Mouse (Mus musculus): ENCODE measurements around the gene Chchd6.

Gene Chchd6

GRCm38 (mm10) chr6:89585696-89586095 lies 9.8 kb downstream of the Chchd6 start:
- DNase-seq (ENCODE audit: low read depth): no peak

DNA sequence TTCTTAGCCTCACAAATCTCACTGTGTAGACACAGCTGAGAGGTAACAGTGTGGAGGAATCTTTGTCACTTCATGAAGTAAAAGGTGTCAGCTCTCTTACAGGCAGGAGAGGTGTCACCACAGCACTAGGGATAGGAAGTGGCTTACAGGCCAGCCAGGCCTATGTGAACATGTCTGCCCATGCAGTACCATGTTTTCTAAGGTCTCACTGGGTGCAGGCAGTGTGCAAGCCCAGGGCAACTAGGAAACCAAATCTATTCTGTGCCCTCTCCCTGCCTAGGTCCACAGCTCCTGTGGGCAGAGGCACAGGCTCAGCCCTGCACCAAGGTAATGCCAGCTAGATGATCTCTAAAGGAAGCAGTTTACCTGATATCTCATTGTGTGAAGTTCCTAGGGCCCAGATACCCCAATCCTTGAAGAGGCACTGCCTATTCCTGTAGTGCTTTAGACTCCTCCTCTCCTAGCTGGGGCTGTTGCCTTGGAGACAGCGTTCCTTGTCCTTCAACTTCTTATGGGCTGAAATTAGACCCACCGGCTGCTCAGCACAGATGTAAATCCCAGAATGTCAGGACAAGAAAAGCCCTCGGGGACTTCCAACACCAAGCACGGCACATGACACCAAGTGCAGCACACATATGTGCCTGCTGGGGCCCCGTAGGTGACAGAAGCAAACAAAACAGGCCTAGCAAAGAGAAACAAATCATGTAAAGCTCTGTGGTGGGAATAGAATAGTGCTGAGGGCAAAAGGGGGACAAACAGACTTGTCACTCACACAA lies 10.6 kb downstream of the Chchd6 start:
- no peak for DNase-seq (ENCODE audit: low read depth)

GRCm38 (mm10) chr6:89583170-89583569 lies 12.3 kb downstream of the Chchd6 start:
- no peak for DNase-seq (ENCODE audit: low read depth)

GRCm38 (mm10) chr6:89574641-89575040 lies 20.8 kb downstream of the Chchd6 start:
- no peak for DNase-seq (ENCODE audit: low read depth)

GRCm38 (mm10) chr6:89573768-89574167 lies 21.7 kb downstream of the Chchd6 start:
- DNase-seq (ENCODE audit: low read depth): no peak

DNA sequence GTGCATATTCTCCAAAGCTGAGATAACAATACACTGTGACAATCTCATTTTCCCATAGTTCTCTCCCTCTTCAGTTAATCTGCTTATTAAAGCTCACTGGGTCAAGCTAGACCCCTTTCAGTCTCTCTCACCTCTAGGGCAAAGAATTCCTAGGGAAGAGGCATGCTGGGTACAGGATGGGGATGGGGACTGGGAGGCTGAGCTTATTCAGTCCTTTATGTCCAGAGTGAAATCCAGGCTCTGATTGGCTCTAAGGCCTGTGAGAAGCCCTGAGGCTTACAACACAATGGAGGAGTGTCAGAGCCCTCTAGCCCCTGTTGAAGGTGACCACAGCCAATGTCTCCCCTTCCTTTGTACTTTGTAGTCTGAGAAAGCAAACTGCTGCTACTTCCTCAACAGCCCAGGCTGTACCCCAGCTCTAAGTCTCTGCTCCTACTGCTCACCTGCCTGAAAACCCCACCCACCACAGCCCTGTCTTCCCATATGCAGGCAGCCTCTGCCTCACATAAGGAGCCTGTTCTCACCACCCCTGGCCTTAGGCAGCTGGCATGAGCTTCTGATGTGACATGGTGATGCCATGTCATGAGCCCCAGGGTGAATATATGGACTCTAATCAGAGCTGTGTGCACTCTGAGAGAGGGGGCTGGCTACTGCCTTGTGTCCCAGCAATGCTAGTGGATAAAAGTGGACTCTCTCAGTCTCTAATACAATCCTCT lies 22.4 kb downstream of the Chchd6 start:
- no peak for DNase-seq (ENCODE audit: low read depth)

DNA sequence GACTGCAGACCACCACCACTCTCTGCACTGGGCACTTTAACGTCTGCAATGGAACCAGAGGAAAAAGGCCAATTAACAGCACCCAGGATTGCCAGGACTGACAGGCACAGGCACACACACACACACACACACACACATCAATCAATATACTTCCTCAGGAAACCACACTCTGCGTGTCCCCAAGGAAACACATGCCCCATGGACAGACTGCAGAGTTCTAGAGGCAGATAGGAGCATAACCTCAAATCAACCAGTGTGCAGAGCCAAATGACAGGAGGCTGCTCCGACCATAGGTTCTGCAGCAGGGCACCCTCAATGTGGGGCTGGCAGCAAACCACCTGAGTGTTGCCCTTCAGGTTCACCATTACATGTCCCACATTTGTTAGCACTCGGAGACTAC lies 26.1 kb downstream of the Chchd6 start:
- no peak for DNase-seq (ENCODE audit: low read depth)

- DNase-seq (ENCODE audit: low read depth): no peak
Measured at GRCm38 (mm10) chr6:89566740-89567139, 28.7 kb downstream of the Chchd6 start.

GRCm38 (mm10) chr6:89563381-89563780 lies 32.1 kb downstream of the Chchd6 start:
- DNase-seq (ENCODE audit: low read depth): no peak

GRCm38 (mm10) chr6:89560826-89561225 lies 34.6 kb downstream of the Chchd6 start:
- DNase-seq (ENCODE audit: low read depth): no peak

GRCm38 (mm10) chr6:89557654-89558053 lies 37.8 kb downstream of the Chchd6 start:
- no peak for DNase-seq (ENCODE audit: low read depth)

DNA sequence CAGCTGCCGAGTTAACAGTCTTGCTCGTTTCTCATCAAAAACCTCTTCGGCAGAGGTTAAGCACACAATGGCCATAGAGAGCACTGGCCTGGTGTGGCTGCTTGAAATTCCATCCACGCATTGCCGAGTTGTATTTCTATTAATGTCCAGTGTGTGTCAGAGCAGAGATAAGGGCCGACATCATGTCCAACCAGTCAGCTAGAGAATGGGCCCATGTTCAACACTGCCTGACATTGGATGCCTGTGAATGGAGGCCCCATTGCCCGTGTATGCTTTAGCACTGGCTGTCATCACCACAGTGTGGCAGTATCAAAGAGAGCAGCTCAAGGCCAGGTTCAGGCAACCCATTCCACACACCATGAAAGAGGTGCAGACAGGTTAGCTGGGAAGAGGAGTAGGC lies 38.9 kb downstream of the Chchd6 start:
- DNase-seq (ENCODE audit: low read depth): no peak

DNA sequence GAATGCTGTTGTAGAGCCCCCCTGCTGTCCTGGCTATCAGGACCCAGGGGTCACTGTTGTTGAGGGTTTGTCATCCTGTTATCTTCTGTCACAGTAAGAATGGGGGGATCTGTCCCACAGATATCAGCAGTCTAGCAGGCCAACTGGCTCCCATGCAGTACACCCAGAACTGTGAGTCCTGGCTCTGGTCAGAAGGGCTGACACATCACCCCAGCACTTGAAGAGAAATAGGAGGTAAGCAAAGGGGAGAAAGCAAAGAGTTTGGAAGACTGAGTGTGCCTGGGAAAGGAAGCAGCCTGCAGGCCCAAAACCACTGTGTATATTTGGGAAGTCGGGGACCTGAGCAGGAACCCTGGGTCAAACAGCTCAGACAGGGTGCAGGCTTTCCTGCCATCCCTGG lies 39.5 kb downstream of the Chchd6 start:
- no peak for DNase-seq (ENCODE audit: low read depth)

DNA sequence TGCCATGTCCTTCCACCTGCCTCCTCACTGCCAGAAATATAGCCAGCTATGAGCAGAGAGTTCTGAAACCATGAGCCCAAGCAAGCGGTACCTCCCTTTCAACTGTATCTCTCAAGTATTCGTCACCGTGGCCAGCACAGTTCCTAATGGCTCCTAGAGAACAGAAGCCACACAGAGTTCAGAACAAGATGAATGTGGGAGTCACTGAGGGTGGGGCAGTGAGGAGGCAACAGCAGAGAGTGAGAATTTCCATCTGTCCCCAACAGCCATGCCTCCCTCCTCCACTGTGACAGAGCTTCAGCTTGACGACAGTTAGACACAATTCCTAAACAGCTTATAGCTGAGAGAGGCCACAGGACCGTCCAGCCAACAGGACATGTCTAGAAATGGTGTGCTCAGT lies 41.4 kb downstream of the Chchd6 start:
- DNase-seq (ENCODE audit: low read depth): no peak

- DNase-seq (ENCODE audit: low read depth): peak; percentile 92
Measured at GRCm38 (mm10) chr6:89553012-89553704, 42.3 kb downstream of the Chchd6 start.

DNA sequence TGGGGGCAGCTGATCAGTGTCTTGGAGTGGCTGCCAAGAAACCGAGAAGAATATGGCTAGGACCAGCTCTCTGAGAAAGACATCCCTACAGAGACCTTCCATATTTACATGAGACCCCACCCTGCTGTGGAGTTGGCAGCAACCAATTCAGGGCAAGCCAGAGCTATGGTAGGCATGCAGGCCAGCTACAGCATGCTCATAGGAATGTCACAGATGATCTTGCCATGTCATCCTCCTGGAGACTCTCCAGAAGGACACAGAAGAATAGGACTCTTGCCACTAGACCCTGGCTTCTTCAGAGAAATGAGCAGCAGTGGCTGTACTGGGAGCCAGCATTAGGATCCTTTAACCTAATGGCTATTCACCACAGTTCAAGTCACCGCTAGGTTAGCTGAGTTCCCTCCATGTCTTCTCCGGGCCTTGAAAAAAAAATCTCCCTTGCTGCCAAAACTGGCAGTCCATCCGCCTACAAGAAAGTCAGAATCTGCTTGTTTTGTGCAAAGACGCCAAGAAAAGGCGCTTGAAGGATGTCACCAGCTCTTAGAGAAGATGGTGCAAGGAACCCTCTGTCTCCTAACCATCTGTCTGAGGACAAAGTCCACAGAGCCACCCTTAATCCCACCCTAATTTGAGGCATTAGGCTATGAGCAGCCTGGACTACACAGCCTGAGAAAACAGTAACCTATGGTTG lies 43.0 kb downstream of the Chchd6 start:
- no peak for DNase-seq (ENCODE audit: low read depth)

GRCm38 (mm10) chr6:89549157-89549556 lies 46.3 kb downstream of the Chchd6 start:
- no peak for DNase-seq (ENCODE audit: low read depth)

GRCm38 (mm10) chr6:89547951-89548350 lies 47.5 kb downstream of the Chchd6 start:
- no peak for DNase-seq (ENCODE audit: low read depth)

- no peak for DNase-seq (ENCODE audit: low read depth)
Measured at GRCm38 (mm10) chr6:89538102-89538751, 57.2 kb downstream of the Chchd6 start.

- peak; percentile 35 for DNase-seq (ENCODE audit: low read depth)
Measured at GRCm38 (mm10) chr6:89535626-89536225, 59.7 kb downstream of the Chchd6 start.

DNA sequence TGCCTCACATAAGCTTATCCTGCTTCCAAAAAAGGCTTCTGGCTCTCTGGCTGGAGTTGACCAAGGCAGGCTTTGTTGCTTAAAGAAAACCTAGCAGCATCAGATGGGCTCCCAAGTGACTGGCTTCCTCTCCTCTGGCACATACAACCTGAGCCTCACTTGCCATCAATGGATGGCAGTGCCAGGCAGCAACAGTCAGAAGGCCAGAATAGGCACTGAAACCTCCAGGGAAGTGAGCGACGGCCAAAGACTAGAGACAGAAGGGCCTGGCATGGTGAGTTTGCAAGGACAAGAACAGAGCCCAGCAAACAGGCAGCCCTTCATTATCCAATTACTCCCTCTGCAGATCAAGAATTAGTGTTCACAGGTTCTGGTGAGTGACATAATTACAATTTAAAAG lies 70.7 kb downstream of the Chchd6 start:
- no peak for DNase-seq (ENCODE audit: low read depth)

Data from NIH3T3 (cell line).